Mouse (Mus musculus) cortical plate, adult 2 months (tissue): Measurements from ENCODE around the gene D7Ertd443e.

Source experiments
- CTCF ChIP-seq: fragments of 200-500 bp; IDR thresholded peaks from 2 replicates; pipeline ENCODE4 v1.5.1; 2011; ENCODE audit warnings: mild to moderate bottlenecking, control low read depth, low read length; ENCODE audit not compliant: insufficient read depth; ENCODE audit errors: extremely low read depth
- POLR2A ChIP-seq: fragments of 200-500 bp; IDR thresholded peaks from 2 replicates; pipeline ENCODE4 v1.6.1; 2011; ENCODE audit warnings: mild to moderate bottlenecking, low read length, control low read depth; ENCODE audit not compliant: insufficient read depth; ENCODE audit errors: extremely low read depth

- TF ChIP-seq POLR2A (no peak), CTCF (peak; percentile 91)
Observed at GRCm38 (mm10) chr7:134348825-134349224, 36.6 kb downstream of the D7Ertd443e start.
